Mouse (Mus musculus) testis, adult 2 months (tissue): Measurements from ENCODE around the gene Cnn3. TPM values are rescaled to one million over a fixed set of nuclear protein-coding genes. Genes with fewer than 3 reads are reported as not detected.

Source experiments
- H3K27ac ChIP-seq: fragments of 200-500 bp; 2 replicates; pipeline ENCODE4 v1.5.1; 2012; ENCODE audit warnings: low read depth, low read length; ENCODE audit not compliant: control insufficient read depth, insufficient read depth
- H3K27me3 ChIP-seq: fragments of 200-500 bp; 2 replicates; pipeline ENCODE4 v1.6.1; 2012; ENCODE audit warnings: mild to moderate bottlenecking, low read length, moderate library complexity; ENCODE audit not compliant: control insufficient read depth, insufficient read depth
- H3K36me3 ChIP-seq: fragments of 200-500 bp; 2 replicates; pipeline ENCODE4 v1.6.1; 2012; ENCODE audit warnings: mild to moderate bottlenecking, low read length; ENCODE audit not compliant: control insufficient read depth, insufficient read depth
- H3K4me1 ChIP-seq: fragments of 200-500 bp; 2 replicates; pipeline ENCODE4 v1.6.1; 2012; ENCODE audit warnings: low read length; ENCODE audit not compliant: control insufficient read depth, insufficient read depth
- H3K4me3 ChIP-seq: fragments of 200-500 bp; 2 replicates; pipeline ENCODE4 v1.5.1; 2012; ENCODE audit warnings: low read depth, mild to moderate bottlenecking, low read length, moderate library complexity, mixed read lengths; ENCODE audit not compliant: control insufficient read depth
- CTCF ChIP-seq: fragments of 200-500 bp; IDR thresholded peaks from 2 replicates; pipeline ENCODE4 v1.5.1; 2012; ENCODE audit warnings: low read depth, mild to moderate bottlenecking, inconsistent platforms, low read length, moderate library complexity; ENCODE audit not compliant: control insufficient read depth, insufficient read depth, insufficient replicate concordance
- POLR2A ChIP-seq: fragments of 200-500 bp; IDR thresholded peaks from 2 replicates; pipeline ENCODE4 v1.6.1; 2012; ENCODE audit warnings: low read depth, mild to moderate bottlenecking, inconsistent platforms, low read length, moderate library complexity; ENCODE audit not compliant: control insufficient read depth
- polyA plus RNA-seq: library from polyadenylated mRNA; depleted of rRNA; stranded (reverse); fragments of >200 nt; gene quantifications from 2 replicates; pipeline ENCODE4 v1.2.3, GENCODE M21; 2012

Gene Cnn3
- polyA plus RNA-seq, 1 experiment: 7.8 TPM

- Histone ChIP-seq H3K4me3 (no peak overlapping the region), H3K27ac (no peak overlapping the region), H3K36me3 (no peaks in the 10 kb centered on the region), H3K27me3 (no peaks in the 10 kb centered on the region), H3K4me1 (peaks cover 7% of the 10 kb centered on the region)
- TF ChIP-seq POLR2A (no peak), CTCF (no peak)
Measured at GRCm38 (mm10) chr3:121422405-121422804, 3.9 kb upstream of the Cnn3 start.

- H3K36me3 ChIP-seq: no peaks in the 10 kb centered on the region
- peaks cover 7% of the 10 kb centered on the region for H3K4me1 ChIP-seq
- TF ChIP-seq CTCF: peak; percentile 2; the same call in 1 of the 2 replicates
- no peak for TF ChIP-seq POLR2A
- peak overlapping the region; percentile 51; the same call in 1 of the 2 replicates for H3K27ac ChIP-seq
- H3K4me3 ChIP-seq: peak overlapping the region; percentile 80
- H3K27me3 ChIP-seq: no peaks in the 10 kb centered on the region
Measured at GRCm38 (mm10) chr3:121426621-121427519, 573 bp downstream of the Cnn3 start.

- peaks cover 7% of the 10 kb centered on the region for H3K4me1 ChIP-seq
- no peak overlapping the region for H3K27ac ChIP-seq
- no peaks in the 10 kb centered on the region for H3K27me3 ChIP-seq
- TF ChIP-seq CTCF (no peak), POLR2A (no peak)
- H3K36me3 ChIP-seq: no peaks in the 10 kb centered on the region
- H3K4me3 ChIP-seq: peak overlapping the region; percentile 80
Measured at GRCm38 (mm10) chr3:121427520-121427908, 1.2 kb downstream of the Cnn3 start.

- TF ChIP-seq POLR2A: no peak
- no peak for TF ChIP-seq CTCF
- Histone ChIP-seq H3K36me3 (no peaks in the 10 kb centered on the region), H3K27me3 (no peaks in the 10 kb centered on the region), H3K4me3 (no peak overlapping the region), H3K27ac (no peak overlapping the region), H3K4me1 (peaks cover 7% of the 10 kb centered on the region)
Measured at GRCm38 (mm10) chr3:121428230-121428629, 1.9 kb downstream of the Cnn3 start.

DNA sequence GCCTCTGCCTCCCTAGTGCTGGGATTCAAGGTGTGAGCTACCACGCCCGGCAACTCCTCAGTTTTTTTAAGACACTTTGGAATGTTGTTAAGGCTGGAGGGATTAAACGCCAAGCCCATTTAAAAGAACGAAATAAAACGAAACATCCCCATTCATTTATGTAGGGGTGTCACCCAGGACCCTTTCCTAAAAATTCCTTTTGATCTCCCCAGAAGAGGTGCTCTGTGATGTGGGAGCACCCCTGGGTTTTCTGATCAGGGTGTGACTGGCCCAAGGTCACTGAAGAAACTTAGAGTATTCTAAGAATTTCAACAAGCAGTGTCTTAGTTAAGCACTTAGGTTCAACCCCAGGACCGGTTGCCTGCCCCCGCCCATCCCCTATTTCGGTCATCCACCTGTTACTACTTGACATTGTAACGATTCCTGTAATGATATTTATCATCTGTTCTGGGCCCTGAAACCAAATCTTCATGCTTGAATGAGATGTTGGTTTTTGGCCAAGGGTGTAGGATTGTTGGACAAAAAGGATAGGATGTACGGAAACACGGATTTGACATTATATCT, 2.5 kb downstream of the Cnn3 start:
- H3K4me3 ChIP-seq: no peak overlapping the region
- H3K4me1 ChIP-seq: peaks cover 7% of the 10 kb centered on the region
- H3K27me3 ChIP-seq: no peaks in the 10 kb centered on the region
- no peak overlapping the region for H3K27ac ChIP-seq
- TF ChIP-seq POLR2A (no peak), CTCF (no peak)
- H3K36me3 ChIP-seq: no peaks in the 10 kb centered on the region

GRCm38 (mm10) chr3:121429469-121429868, 3.2 kb downstream of the Cnn3 start:
- Histone ChIP-seq H3K27ac (no peak overlapping the region), H3K4me1 (peaks cover 7% of the 10 kb centered on the region), H3K4me3 (no peak overlapping the region), H3K36me3 (no peaks in the 10 kb centered on the region), H3K27me3 (no peaks in the 10 kb centered on the region)
- no peak for TF ChIP-seq CTCF
- no peak for TF ChIP-seq POLR2A

DNA sequence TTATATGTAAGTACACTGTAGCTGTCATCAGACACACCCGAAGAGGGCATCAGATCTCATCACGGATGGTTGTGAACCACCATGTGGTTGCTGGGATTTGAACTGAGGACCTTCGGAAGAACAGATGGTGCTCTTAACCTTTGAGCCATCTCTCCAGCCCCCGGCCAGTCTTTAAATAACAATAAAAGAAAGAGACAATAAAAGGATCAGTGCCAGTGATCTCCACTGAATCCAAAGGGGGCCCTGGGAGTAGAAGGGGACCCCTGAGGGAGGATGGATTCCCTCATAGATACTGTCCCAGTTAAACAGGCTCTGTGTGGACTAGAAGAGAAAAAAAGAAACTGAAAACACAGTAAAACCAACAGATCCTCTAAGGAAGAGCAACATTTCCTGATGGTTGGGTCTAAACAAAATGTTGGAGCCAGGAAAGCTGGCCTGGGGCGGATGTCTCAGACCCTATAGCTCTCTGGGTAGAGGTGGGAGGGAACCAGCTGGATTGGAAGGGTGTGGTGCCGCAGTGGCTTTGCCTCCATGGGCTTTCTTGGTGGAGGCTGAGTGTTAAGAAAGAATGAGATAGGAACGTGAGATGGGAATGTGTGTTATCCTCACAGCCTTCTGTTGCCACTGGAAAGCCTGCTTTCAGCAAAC, 4.1 kb downstream of the Cnn3 start:
- H3K27ac ChIP-seq: no peak overlapping the region
- H3K4me3 ChIP-seq: no peak overlapping the region
- no peaks in the 10 kb centered on the region for H3K27me3 ChIP-seq
- H3K36me3 ChIP-seq: no peaks in the 10 kb centered on the region
- TF ChIP-seq POLR2A: no peak
- TF ChIP-seq CTCF: no peak
- H3K4me1 ChIP-seq: peaks cover 7% of the 10 kb centered on the region
